ENCODE assay signal across 11 mouse cellular contexts in genomic region chr1:87142456-87142855, GRCm38 (mm10). TPM values are rescaled to one million over a fixed set of nuclear protein-coding genes. Genes with fewer than 3 reads are reported as not detected.
DNase-seq lines count a peak whose midpoint lies in the region; ATAC-seq and TF ChIP-seq lines count a peak whose summit lies in the region.
"Had no signal": no experiment of that assay in that cellular context is flagged by ENCODE, and none has a peak within 500 bp of the region (broad histone marks: within the 10 kb centered on the region; RNA-seq: fewer than 3 reads in every experiment).

No protein-coding gene starts in this region.

- H3K9me3 ChIP-seq in midbrain, embryonic 11.5 days (ENCODE audit: control insufficient read depth, low read length): no peaks in the 10 kb centered on the region
- H3K9me3 ChIP-seq in midbrain, embryonic 10.5 days (replicated peaks): no peaks in the 10 kb centered on the region
- no peaks in the 10 kb centered on the region for H3K9me3 ChIP-seq in intestine, embryonic 15.5 days
- H3K9me3 ChIP-seq in stomach, postnatal 0 days (ENCODE audit: control insufficient read depth, low read length): no peaks in the 10 kb centered on the region

- H3K9ac ChIP-seq in midbrain, embryonic 11.5 days (ENCODE audit: low read length): no peak overlapping the region
- H3K9ac ChIP-seq in intestine, embryonic 15.5 days: no peak overlapping the region
- no peak overlapping the region for H3K9ac ChIP-seq in stomach, postnatal 0 days (ENCODE audit: low read length)

- TF ChIP-seq EP300 in stomach, postnatal 0 days (optimal IDR thresholded peaks at IDR 0.05): no peak

- no peaks in the 10 kb centered on the region for H3K27me3 ChIP-seq in midbrain, embryonic 11.5 days (ENCODE audit: control insufficient read depth, insufficient read depth, low read length)
- peaks cover 3% of the 10 kb centered on the region; the same call in 1 of the 2 replicates for H3K27me3 ChIP-seq in midbrain, embryonic 10.5 days (ENCODE audit: low read depth, poor library complexity, severe bottlenecking)
- no peaks in the 10 kb centered on the region for H3K27me3 ChIP-seq in intestine, embryonic 15.5 days (replicated peaks)
- no peaks in the 10 kb centered on the region for H3K27me3 ChIP-seq in stomach, postnatal 0 days (ENCODE audit: control insufficient read depth, insufficient read depth, low read length)

- no peak overlapping the region for H3K4me3 ChIP-seq in midbrain, embryonic 11.5 days (ENCODE audit: low read depth, low read length)
- H3K4me3 ChIP-seq in midbrain, embryonic 10.5 days: no peak overlapping the region
- no peak overlapping the region for H3K4me3 ChIP-seq in intestine, embryonic 15.5 days (replicated peaks)
- no peak overlapping the region for H3K4me3 ChIP-seq in stomach, postnatal 0 days (ENCODE audit: low read depth, low read length)

- no peaks in the 10 kb centered on the region for H3K36me3 ChIP-seq in midbrain, embryonic 11.5 days (ENCODE audit: control insufficient read depth, insufficient read depth, low read length)
- no peaks in the 10 kb centered on the region for H3K36me3 ChIP-seq in midbrain, embryonic 10.5 days
- H3K36me3 ChIP-seq in intestine, embryonic 15.5 days: no peaks in the 10 kb centered on the region
- no peaks in the 10 kb centered on the region for H3K36me3 ChIP-seq in stomach, postnatal 0 days (ENCODE audit: control insufficient read depth, insufficient read depth, low read length)

- H3K4me1 ChIP-seq in midbrain, embryonic 11.5 days (ENCODE audit: control insufficient read depth, insufficient read depth, low read length): no peaks in the 10 kb centered on the region
- peaks cover 7% of the 10 kb centered on the region; the same call in 1 of the 2 replicates for H3K4me1 ChIP-seq in midbrain, embryonic 10.5 days
- H3K4me1 ChIP-seq in intestine, embryonic 15.5 days (replicated peaks): 0 out of 2 replicates have a peak, but pooled peaks cover 5% of the 10 kb centered on the region
- H3K4me1 ChIP-seq in stomach, postnatal 0 days (replicated peaks; ENCODE audit: control insufficient read depth, insufficient read depth): no peaks in the 10 kb centered on the region

- peak; percentile 54; the same call in 1 of the 2 replicates for ATAC-seq in midbrain, embryonic 11.5 days (ENCODE audit: low FRiP score)
- 0 out of 2 replicates have a peak, but pooled peaks have one; percentile 41 for ATAC-seq in intestine, embryonic 15.5 days
- peak; percentile 56; the same call in 1 of the 2 replicates for ATAC-seq in stomach, postnatal 0 days (ENCODE audit: low FRiP score, low TSS enrichment)
- ATAC-seq in frontal cortex, adult (ENCODE audit: low TSS enrichment): no peak

- DNase-seq in midbrain, embryonic 11.5 days (ENCODE audit: low spot score, missing footprints): no peak
- no peak for DNase-seq in midbrain, embryonic 10.5 days (ENCODE audit: low spot score)
- DNase-seq in adrenal gland, postnatal 36 days: peak; percentile 87 to 91
- DNase-seq in stomach, postnatal 0 days (ENCODE audit: low spot score): no peak
- no peak for DNase-seq in urinary bladder, postnatal 10 days (ENCODE audit: low spot score)

- H3K27ac ChIP-seq in midbrain, embryonic 11.5 days (ENCODE audit: low read depth, low read length): no peak overlapping the region
- H3K27ac ChIP-seq in midbrain, embryonic 10.5 days (replicated peaks): no peak overlapping the region
- no peak overlapping the region for H3K27ac ChIP-seq in intestine, embryonic 15.5 days
- H3K27ac ChIP-seq in stomach, postnatal 0 days (replicated peaks): no peak overlapping the region
- H3K27ac ChIP-seq: macrophage had no signal

- WGBS in midbrain, embryonic 11.5 days: 73% methylated on average over 9 of the region's 9 CpGs
- 86% methylated on average over 9 of the region's 9 CpGs for WGBS in midbrain, embryonic 10.5 days
- WGBS in intestine, embryonic 15.5 days: 35% methylated on average over 9 of the region's 9 CpGs
- 41% methylated on average over 9 of the region's 9 CpGs for WGBS in stomach, postnatal 0 days

- no peak for TF ChIP-seq CTCF in stomach, postnatal 0 days (IDR thresholded peaks at IDR 0.05; ENCODE audit: low read depth)

- H3K4me2 ChIP-seq in midbrain, embryonic 11.5 days: no peak overlapping the region
- no peak overlapping the region for H3K4me2 ChIP-seq in intestine, embryonic 15.5 days (replicated peaks)
- no peak overlapping the region for H3K4me2 ChIP-seq in stomach, postnatal 0 days (replicated peaks; ENCODE audit: low read depth)

RNA-seq across cellular contexts. Expression of gene Ecel1, which starts 13.9 kb away (rescaled TPM):
- polyA plus RNA-seq in midbrain, embryonic 11.5 days (2014; fragmentation: Nextera tagmentation; extraction: Ambion mirVana): 2.7 and 3.1 TPM in 2 replicates
- 3.7 and 5.0 TPM in 2 replicates for polyA plus RNA-seq in midbrain, embryonic 10.5 days (2016; fragmentation: Nextera tagmentation; extraction: Ambion mirVana)
- 1 to 10 TPM in 1 of 2 experiments, under 1 TPM in 1; 0.30 to 1.2 TPM for total RNA-seq in adrenal gland, postnatal 36 days (2021)
- polyA plus RNA-seq in intestine, embryonic 15.5 days (2015; fragmentation: Nextera tagmentation; extraction: Ambion mirVana): 2.4 and 2.5 TPM in 2 replicates
- 2.2 and 2.3 TPM in 2 replicates for polyA plus RNA-seq in stomach, postnatal 0 days (2015; fragmentation: Nextera tagmentation; extraction: Ambion mirVana)
- polyA plus RNA-seq: macrophage had no signal

RNA-seq across cellular contexts. Expression of gene Akp3, which starts 17.7 kb away (rescaled TPM):
- not detected in 2 replicates for polyA plus RNA-seq in midbrain, embryonic 11.5 days (2014; fragmentation: Nextera tagmentation; extraction: Ambion mirVana)
- not detected in 2 replicates for polyA plus RNA-seq in midbrain, embryonic 10.5 days (2016; fragmentation: Nextera tagmentation; extraction: Ambion mirVana)
- total RNA-seq in adrenal gland, postnatal 36 days (2021): not detected
- polyA plus RNA-seq in intestine, embryonic 15.5 days (2015; fragmentation: Nextera tagmentation; extraction: Ambion mirVana): 0.11 TPM in 1 of 2 replicates, not detected in the other
- polyA plus RNA-seq in stomach, postnatal 0 days (2015; fragmentation: Nextera tagmentation; extraction: Ambion mirVana): 0.38 TPM in 1 of 2 replicates, not detected in the other
- polyA plus RNA-seq: cortical plate, adult 2 months; heart, postnatal 0 days; macrophage had no signal

RNA-seq across cellular contexts. Expression of gene Prss56, which starts 40.7 kb away (rescaled TPM):
- polyA plus RNA-seq in midbrain, embryonic 11.5 days (2014; fragmentation: Nextera tagmentation; extraction: Ambion mirVana): not detected in 2 replicates
- 0.05 TPM in 1 of 2 replicates, not detected in the other for polyA plus RNA-seq in midbrain, embryonic 10.5 days (2016; fragmentation: Nextera tagmentation; extraction: Ambion mirVana)
- total RNA-seq in adrenal gland, postnatal 36 days (2021): not detected
- polyA plus RNA-seq in intestine, embryonic 15.5 days (2015; fragmentation: Nextera tagmentation; extraction: Ambion mirVana): not detected in 2 replicates
- polyA plus RNA-seq in stomach, postnatal 0 days (2015; fragmentation: Nextera tagmentation; extraction: Ambion mirVana): 0.04 TPM in 1 of 2 replicates, not detected in the other
- polyA plus RNA-seq: heart, postnatal 0 days; macrophage; small intestine, adult 2 months had no signal

RNA-seq across cellular contexts. Expression of gene Alpi, which starts 41.0 kb away (rescaled TPM):
- polyA plus RNA-seq in midbrain, embryonic 11.5 days (2014; fragmentation: Nextera tagmentation; extraction: Ambion mirVana): not detected in 2 replicates
- polyA plus RNA-seq in midbrain, embryonic 10.5 days (2016; fragmentation: Nextera tagmentation; extraction: Ambion mirVana): not detected in 2 replicates
- not detected for total RNA-seq in adrenal gland, postnatal 36 days (2021)
- 113 and 131 TPM in 2 replicates for polyA plus RNA-seq in intestine, embryonic 15.5 days (2015; fragmentation: Nextera tagmentation; extraction: Ambion mirVana)
- 5.7 and 11.4 TPM in 2 replicates for polyA plus RNA-seq in stomach, postnatal 0 days (2015; fragmentation: Nextera tagmentation; extraction: Ambion mirVana)
- polyA plus RNA-seq: cortical plate, adult 2 months; heart, postnatal 0 days; macrophage had no signal

RNA-seq across cellular contexts. Expression of gene Chrnd, which starts 48.0 kb away (rescaled TPM):
- not detected in 2 replicates for polyA plus RNA-seq in midbrain, embryonic 11.5 days (2014; fragmentation: Nextera tagmentation; extraction: Ambion mirVana)
- not detected in 2 replicates for polyA plus RNA-seq in midbrain, embryonic 10.5 days (2016; fragmentation: Nextera tagmentation; extraction: Ambion mirVana)
- not detected for total RNA-seq in adrenal gland, postnatal 36 days (2021)
- not detected in 2 replicates for polyA plus RNA-seq in intestine, embryonic 15.5 days (2015; fragmentation: Nextera tagmentation; extraction: Ambion mirVana)
- 0.04 and 0.08 TPM in 2 replicates for polyA plus RNA-seq in stomach, postnatal 0 days (2015; fragmentation: Nextera tagmentation; extraction: Ambion mirVana)
- polyA plus RNA-seq: cortical plate, adult 2 months; heart, postnatal 0 days; macrophage had no signal

Comparison
In these comparisons a context has a peak if more than half of its experiments do, and no peak if none do; other contexts are left out.
1. DNase-seq: peak in adrenal gland, postnatal 36 days (2 of 2); none in midbrain, embryonic 11.5 days (single experiment), midbrain, embryonic 10.5 days (single experiment), stomach, postnatal 0 days (single experiment) and urinary bladder, postnatal 10 days (single experiment).